Mouse (Mus musculus): Measurements from ENCODE around the gene Anks1b.

DNA sequence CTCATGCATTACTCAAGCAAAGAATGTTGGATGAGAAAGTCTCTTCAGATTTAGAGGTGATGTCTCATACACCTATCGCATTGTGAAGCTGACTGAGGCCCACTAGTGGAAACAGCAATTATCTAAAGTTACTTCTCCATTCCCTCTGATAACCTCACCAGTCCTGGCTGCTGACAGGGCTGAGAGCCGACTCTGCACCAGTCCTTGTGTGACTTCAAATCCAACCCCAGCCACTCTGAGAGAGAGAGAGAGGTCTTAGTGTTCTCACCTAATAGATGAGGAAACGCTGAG lies 991.2 kb downstream of the Anks1b start:
- TF ChIP-seq CTCF (IDR thresholded peaks at IDR 0.05 in 2 of 3, conservative IDR thresholded peaks at IDR 0.05 in 1 of 3; ENCODE audit: control insufficient read depth in 1 of 3, insufficient read depth in 1 of 3, low read depth in 2 of 3, low read length in 3 of 3, poor library complexity in 1 of 3, severe bottlenecking in 1 of 3) = no peak
- no peak for TF ChIP-seq USF1 (IDR thresholded peaks at IDR 0.05; ENCODE audit: low read depth, low read length)
- no peak for TF ChIP-seq POLR2A (IDR thresholded peaks at IDR 0.05; ENCODE audit: control insufficient read depth in 1 of 2, insufficient read depth in 1 of 2, low read depth in 1 of 2, low read length in 2 of 2, poor library complexity in 1 of 2)
- no peak for TF ChIP-seq POLR2AphosphoS5 (IDR thresholded peaks at IDR 0.05; ENCODE audit: borderline replicate concordance, low read depth, low read length)
